Mouse (Mus musculus): ENCODE data around the gene Ampd1. TPM values are rescaled to one million over a fixed set of nuclear protein-coding genes. Genes with fewer than 3 reads are reported as not detected.

Ampd1 gene
- polyA plus RNA-seq, 1 experiment, result not detected

DNA sequence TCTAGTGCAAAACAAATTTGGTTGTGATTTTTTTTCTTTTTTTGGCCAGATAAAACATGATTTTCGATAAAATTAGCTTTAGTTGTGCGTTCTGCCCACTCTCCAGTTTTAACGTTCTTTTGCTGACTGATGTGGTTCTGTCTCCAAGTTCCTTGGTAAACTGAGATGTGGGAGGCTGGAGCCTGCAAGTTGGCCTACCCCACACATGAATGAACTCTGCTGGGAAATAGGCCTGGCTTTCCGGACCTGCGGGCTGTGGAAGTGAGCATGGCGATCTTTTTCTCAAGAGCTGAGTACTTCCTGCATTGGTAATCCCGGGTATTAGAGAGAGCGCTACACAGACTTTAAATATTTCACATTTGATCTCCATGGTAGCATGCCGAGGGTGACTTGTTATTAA, 2.1 kb downstream of the Ampd1 start:
- Histone ChIP-seq H3K4me3 (ENCODE audit: insufficient read depth, low read length) (no peak overlapping the region), H3K27ac (ENCODE audit: insufficient read depth, low read length) (no peak overlapping the region), H3K4me1 (ENCODE audit: control insufficient read depth, insufficient read depth, low read length) (0 out of 2 replicates have a peak, but pooled peaks cover 1% of the 10 kb centered on the region)
- TF ChIP-seq CTCF (IDR thresholded peaks at IDR 0.05; ENCODE audit: extremely low read depth, insufficient read depth, low read length), result no peak
- TF ChIP-seq POLR2A (IDR thresholded peaks at IDR 0.05; ENCODE audit: extremely low read depth, insufficient read depth, low read length), result no peak

DNA sequence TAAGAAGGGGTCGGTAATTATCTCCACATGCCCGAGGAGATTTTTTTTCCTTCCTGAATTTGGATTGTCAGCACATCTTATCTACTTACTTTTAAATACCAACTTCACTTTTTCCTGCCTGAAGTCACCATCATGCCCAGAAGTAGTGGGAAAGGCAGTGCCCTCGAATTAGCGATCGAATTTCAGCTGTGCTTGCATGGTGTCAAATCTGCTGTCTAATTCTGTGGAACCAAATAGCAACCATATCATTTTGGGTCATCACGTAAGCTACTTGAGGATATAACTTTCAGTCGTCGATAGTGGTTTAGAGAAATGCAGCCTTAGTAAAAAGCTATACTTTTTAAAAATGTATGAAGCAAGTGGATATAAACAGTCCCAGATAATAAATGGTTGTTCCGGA, 2.7 kb downstream of the Ampd1 start:
- Histone ChIP-seq H3K4me3 (ENCODE audit: insufficient read depth, low read length) (no peak overlapping the region), H3K27ac (ENCODE audit: insufficient read depth, low read length) (no peak overlapping the region), H3K4me1 (ENCODE audit: control insufficient read depth, insufficient read depth, low read length) (0 out of 2 replicates have a peak, but pooled peaks cover 1% of the 10 kb centered on the region)
- TF ChIP-seq POLR2A (IDR thresholded peaks at IDR 0.05; ENCODE audit: extremely low read depth, insufficient read depth, low read length) (no peak), CTCF (IDR thresholded peaks at IDR 0.05; ENCODE audit: extremely low read depth, insufficient read depth, low read length) (no peak)

DNA sequence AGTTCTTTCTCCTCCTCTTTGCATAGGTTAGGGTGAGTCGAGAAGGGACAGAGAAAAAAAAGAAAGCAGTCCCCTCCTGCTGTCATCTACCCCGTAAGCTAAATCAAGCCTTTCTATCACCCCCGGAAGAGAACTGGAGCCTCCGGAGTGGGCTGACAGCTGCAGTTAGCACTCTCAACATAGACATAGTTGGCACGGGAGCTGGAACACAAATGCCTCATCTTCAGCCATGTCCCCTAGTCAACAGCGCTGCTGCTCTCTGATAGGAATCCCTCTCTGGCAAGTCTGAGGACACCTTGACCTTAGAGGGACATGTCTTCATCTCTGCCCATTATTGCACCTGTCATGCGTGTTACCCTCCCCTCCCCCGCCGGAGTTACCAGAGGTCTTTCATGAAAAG, 5.5 kb downstream of the Ampd1 start:
- no peak overlapping the region for H3K4me3 ChIP-seq (ENCODE audit: insufficient read depth, low read length)
- TF ChIP-seq POLR2A (IDR thresholded peaks at IDR 0.05; ENCODE audit: extremely low read depth, insufficient read depth, low read length) (no peak), CTCF (IDR thresholded peaks at IDR 0.05; ENCODE audit: extremely low read depth, insufficient read depth, low read length) (no peak)
- H3K27ac ChIP-seq (ENCODE audit: insufficient read depth, low read length), result no peak overlapping the region
- 0 out of 2 replicates have a peak, but pooled peaks cover 3% of the 10 kb centered on the region for H3K4me1 ChIP-seq (ENCODE audit: control insufficient read depth, insufficient read depth, low read length)

DNA sequence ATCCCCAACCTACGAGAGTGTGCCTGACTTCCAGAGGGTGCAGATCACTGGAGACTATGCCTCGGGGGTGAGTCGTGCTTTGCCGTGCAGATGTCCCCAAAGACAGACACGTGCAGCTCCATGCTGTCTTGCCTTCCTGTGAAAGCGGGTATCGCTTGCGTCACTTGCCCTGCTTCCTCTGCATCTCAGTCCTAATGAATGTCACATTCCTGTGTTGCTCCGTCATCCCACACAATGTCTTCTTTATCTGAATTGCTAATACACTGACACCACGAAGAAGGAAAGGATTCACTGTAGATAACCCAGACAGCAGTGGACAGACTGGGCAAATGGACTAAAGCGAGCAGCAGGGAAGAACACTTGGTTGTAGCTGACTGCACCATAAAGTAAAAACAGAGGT, 7.2 kb downstream of the Ampd1 start:
- Histone ChIP-seq H3K4me3 (ENCODE audit: insufficient read depth, low read length) (no peak overlapping the region), H3K27ac (ENCODE audit: insufficient read depth, low read length) (no peak overlapping the region), H3K4me1 (ENCODE audit: control insufficient read depth, insufficient read depth, low read length) (0 out of 2 replicates have a peak, but pooled peaks cover 3% of the 10 kb centered on the region)
- no peak for TF ChIP-seq POLR2A (IDR thresholded peaks at IDR 0.05; ENCODE audit: extremely low read depth, insufficient read depth, low read length)
- no peak for TF ChIP-seq CTCF (IDR thresholded peaks at IDR 0.05; ENCODE audit: extremely low read depth, insufficient read depth, low read length)

DNA sequence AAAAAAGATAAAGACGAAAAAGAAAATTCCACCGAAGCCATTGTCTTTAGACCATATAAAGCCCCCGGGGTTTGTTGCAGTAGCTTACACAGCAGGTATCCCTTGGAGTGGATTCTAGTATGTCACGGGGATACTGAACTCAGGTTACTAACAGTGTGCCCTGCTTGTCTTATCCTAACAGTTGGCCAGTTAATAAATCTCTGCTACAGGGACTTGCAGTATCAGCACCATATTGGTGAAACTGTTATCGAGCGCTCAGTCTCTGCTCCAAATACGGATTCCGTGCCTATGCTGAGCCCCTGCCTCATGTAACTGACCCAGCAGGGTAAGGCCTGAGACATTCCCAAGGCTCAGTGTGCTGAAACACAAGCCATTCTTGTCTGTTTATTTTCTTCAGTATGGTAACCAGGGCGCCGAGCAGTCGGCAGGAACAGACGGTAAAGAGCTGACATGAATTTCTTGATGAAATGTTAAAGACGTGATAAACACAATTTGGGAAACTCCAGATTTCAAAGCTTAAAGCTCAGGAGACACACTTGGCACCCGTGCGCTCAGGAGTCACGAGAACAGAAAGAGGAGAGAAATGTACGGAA, 8.1 kb downstream of the Ampd1 start:
- Histone ChIP-seq H3K4me1 (ENCODE audit: control insufficient read depth, insufficient read depth, low read length) (0 out of 2 replicates have a peak, but pooled peaks cover 3% of the 10 kb centered on the region), H3K27ac (ENCODE audit: insufficient read depth, low read length) (no peak overlapping the region), H3K4me3 (ENCODE audit: insufficient read depth, low read length) (no peak overlapping the region)
- TF ChIP-seq CTCF (IDR thresholded peaks at IDR 0.05; ENCODE audit: extremely low read depth, insufficient read depth, low read length) (no peak), POLR2A (IDR thresholded peaks at IDR 0.05; ENCODE audit: extremely low read depth, insufficient read depth, low read length) (no peak)

DNA sequence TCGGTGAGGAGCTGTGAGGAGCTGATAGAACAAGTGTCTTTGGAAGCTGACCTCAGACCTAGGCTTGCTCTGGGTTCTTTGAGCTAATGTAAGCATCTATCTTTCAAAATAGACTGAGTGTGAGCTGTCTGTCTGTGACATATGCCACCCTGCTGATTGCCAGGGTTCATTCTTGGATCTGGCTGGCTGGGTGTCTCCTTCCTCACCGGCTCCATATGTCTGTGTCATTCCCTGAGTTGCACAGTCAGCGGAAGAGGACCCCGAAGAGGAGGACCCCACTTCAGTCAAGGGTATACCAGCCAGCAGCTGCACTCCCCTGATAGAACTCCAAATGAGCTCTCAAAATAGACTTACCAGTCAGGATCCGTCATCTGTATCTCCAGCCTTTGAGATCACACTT, 8.9 kb downstream of the Ampd1 start:
- 0 out of 2 replicates have a peak, but pooled peaks cover 3% of the 10 kb centered on the region for H3K4me1 ChIP-seq (ENCODE audit: control insufficient read depth, insufficient read depth, low read length)
- no peak overlapping the region for H3K4me3 ChIP-seq (ENCODE audit: insufficient read depth, low read length)
- TF ChIP-seq CTCF (IDR thresholded peaks at IDR 0.05; ENCODE audit: extremely low read depth, insufficient read depth, low read length) (no peak), POLR2A (IDR thresholded peaks at IDR 0.05; ENCODE audit: extremely low read depth, insufficient read depth, low read length) (no peak)
- no peak overlapping the region for H3K27ac ChIP-seq (ENCODE audit: insufficient read depth, low read length)

DNA sequence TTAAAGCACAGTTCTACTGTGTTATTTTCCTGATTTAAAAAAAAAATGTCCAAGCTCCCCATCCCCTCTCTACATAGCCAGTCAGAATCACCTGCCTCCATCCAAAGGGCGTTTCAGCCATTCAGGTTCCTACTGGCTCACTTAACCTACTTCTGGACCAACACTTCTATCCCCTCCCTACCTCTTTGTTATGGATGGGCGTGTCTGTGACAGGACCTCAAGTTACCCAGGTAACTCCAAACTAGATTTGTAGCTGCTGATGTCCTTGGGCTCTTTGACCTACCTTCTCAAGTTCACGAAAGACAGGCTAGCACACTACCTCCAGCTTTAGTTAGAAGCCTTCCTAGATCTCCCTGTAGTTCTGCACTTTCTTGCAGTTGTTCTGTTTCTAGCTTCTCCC, 12.2 kb downstream of the Ampd1 start:
- Histone ChIP-seq H3K27ac (ENCODE audit: insufficient read depth, low read length) (no peak overlapping the region), H3K4me1 (ENCODE audit: control insufficient read depth, insufficient read depth, low read length) (0 out of 2 replicates have a peak, but pooled peaks cover 1% of the 10 kb centered on the region), H3K4me3 (ENCODE audit: insufficient read depth, low read length) (no peak overlapping the region)
- TF ChIP-seq CTCF (IDR thresholded peaks at IDR 0.05; ENCODE audit: extremely low read depth, insufficient read depth, low read length) (no peak), POLR2A (IDR thresholded peaks at IDR 0.05; ENCODE audit: extremely low read depth, insufficient read depth, low read length) (no peak)

DNA sequence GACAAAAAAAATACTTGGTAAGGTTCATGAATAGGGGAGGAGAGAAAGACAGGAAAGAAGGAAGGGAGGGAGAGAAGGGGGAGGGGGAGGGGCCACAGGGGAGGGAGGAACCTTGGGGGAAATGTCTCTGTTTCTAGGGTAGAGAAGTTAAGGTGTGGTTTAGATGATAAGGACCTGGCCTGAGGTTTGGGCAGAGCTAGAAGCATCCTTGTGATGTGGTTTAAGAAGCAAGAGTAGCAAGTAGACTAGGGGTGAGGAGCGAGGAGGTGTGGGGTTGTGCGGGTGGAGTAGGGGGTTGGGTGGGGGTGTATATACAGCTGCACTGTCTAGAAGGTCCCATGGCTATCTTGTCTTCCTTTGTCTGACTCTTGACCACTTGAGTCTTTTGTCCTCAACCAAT, 17.9 kb downstream of the Ampd1 start:
- TF ChIP-seq CTCF (IDR thresholded peaks at IDR 0.05; ENCODE audit: extremely low read depth, insufficient read depth, low read length), result no peak
- TF ChIP-seq POLR2A (IDR thresholded peaks at IDR 0.05; ENCODE audit: extremely low read depth, insufficient read depth, low read length), result no peak
- H3K27ac ChIP-seq (ENCODE audit: insufficient read depth, low read length), result no peak overlapping the region
- H3K4me3 ChIP-seq (ENCODE audit: insufficient read depth, low read length), result no peak overlapping the region
- H3K4me1 ChIP-seq (ENCODE audit: control insufficient read depth, insufficient read depth, low read length), result no peaks in the 10 kb centered on the region

DNA sequence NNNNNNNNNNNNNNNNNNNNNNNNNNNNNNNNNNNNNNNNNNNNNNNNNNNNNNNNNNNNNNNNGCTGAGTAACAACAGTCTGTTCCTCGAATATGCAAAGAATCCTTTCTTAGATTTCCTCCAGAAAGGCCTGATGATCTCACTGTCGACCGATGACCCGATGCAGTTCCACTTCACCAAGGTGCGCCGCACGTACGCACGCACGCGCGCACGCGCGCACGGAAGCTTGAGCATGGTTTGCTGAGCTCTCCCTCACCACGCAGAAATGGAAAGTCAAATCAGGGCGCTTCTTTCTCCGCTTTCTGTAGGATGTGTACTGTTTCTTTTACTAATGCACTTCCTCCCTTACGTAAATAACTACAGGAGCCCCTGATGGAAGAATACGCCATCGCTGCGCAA, 24.8 kb downstream of the Ampd1 start:
- no peak for TF ChIP-seq POLR2A (IDR thresholded peaks at IDR 0.05; ENCODE audit: extremely low read depth, insufficient read depth, low read length)
- TF ChIP-seq CTCF (IDR thresholded peaks at IDR 0.05; ENCODE audit: extremely low read depth, insufficient read depth, low read length), result no peak
- Histone ChIP-seq H3K4me3 (ENCODE audit: insufficient read depth, low read length) (no peak overlapping the region), H3K27ac (ENCODE audit: insufficient read depth, low read length) (no peak overlapping the region), H3K4me1 (ENCODE audit: control insufficient read depth, insufficient read depth, low read length) (no peaks in the 10 kb centered on the region)

DNA sequence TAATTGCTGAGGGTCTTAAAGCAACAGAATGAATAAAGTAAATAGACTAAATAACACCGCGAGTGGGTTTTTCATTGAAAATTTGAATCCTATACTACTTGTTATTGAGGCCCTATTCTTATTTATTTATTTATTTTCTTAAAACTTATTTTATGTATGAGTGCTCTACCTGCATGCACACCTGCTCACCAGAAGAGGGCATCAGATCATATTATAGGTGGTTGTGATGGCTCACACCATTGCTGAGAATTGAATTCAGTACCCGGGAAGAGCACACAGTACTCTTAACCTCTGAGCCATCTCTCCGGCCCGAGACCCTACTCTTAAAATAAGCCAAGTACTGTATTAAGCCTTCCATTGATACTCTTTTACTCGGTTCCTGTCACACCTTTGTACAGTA, 25.9 kb downstream of the Ampd1 start:
- TF ChIP-seq POLR2A (IDR thresholded peaks at IDR 0.05; ENCODE audit: extremely low read depth, insufficient read depth, low read length) (no peak), CTCF (IDR thresholded peaks at IDR 0.05; ENCODE audit: extremely low read depth, insufficient read depth, low read length) (no peak)
- Histone ChIP-seq H3K4me3 (ENCODE audit: insufficient read depth, low read length) (no peak overlapping the region), H3K27ac (ENCODE audit: insufficient read depth, low read length) (no peak overlapping the region), H3K4me1 (ENCODE audit: control insufficient read depth, insufficient read depth, low read length) (no peaks in the 10 kb centered on the region)

Measured in cortical plate, adult 2 months (tissue).